Mouse (Mus musculus): Measurements from ENCODE around the gene Galnt15. TPM values are rescaled to one million over a fixed set of nuclear protein-coding genes. Genes with fewer than 3 reads are reported as not detected.

Galnt15 gene
- total and polyA plus RNA-seq, 3 experiments, result not detected

GRCm38 (mm10) chr14:32093500-32094117 is 64.8 kb downstream of the Galnt15 start:
- DNase-seq (ENCODE audit: extremely low read depth), result no peak
- H3K36me3 ChIP-seq (replicated peaks in 1 of 2; ENCODE audit: control insufficient read depth in 1 of 2, insufficient read depth in 1 of 2, low read length in 1 of 2), result peaks cover 64 to 95% of the 10 kb centered on the region in 2 experiments
- in situ Hi-C loops (cut with MboI; ENCODE audit: low pct_ligation_motif_present, low pct_unique_long_range_greater_than_20kb, low sequenced_read_pairs), result no loop called here

GRCm38 (mm10) chr14:32095646-32096045 is 66.9 kb downstream of the Galnt15 start:
- no peak for TF ChIP-seq CTCF (conservative IDR thresholded peaks at IDR 0.05 in 1 of 2, IDR thresholded peaks at IDR 0.05 in 1 of 2; ENCODE audit: low read depth in 2 of 2, low read length in 2 of 2)
- TF ChIP-seq RAD21 (IDR thresholded peaks at IDR 0.05; ENCODE audit: low read depth, low read length), result no peak
- no peak for TF ChIP-seq ZMIZ1 (IDR thresholded peaks at IDR 0.05; ENCODE audit: low read depth, low read length)
- Histone ChIP-seq H3K27ac (ENCODE audit: insufficient read depth, low read depth) (no peak overlapping the region), H3K4me3 (replicated peaks in 1 of 3; ENCODE audit: low read depth in 2 of 3, low read length in 2 of 3, poor library complexity in 1 of 3) (no peak overlapping the region), H3K9ac (ENCODE audit: insufficient read depth, low read depth) (no peak overlapping the region), H3K79me2 (replicated peaks; ENCODE audit: control insufficient read depth, extremely low read depth, insufficient read depth, poor library complexity, severe bottlenecking) (peaks cover 2% of the 10 kb centered on the region; the same call in 1 of the 2 replicates), H3K4me2 (ENCODE audit: insufficient read depth, low read depth, poor library complexity, severe bottlenecking) (no peak overlapping the region), H3K27me3 (replicated peaks) (no peaks in the 10 kb centered on the region), H3K4me1 (ENCODE audit: control insufficient read depth in 1 of 2, insufficient read depth in 2 of 2) (peaks cover 0 to 28% of the 10 kb centered on the region in 2 experiments; a peak in 1 of 4 replicates), H3K9me3 (replicated peaks; ENCODE audit: low read length) (peaks cover 19% of the 10 kb centered on the region), H3K36me3 (replicated peaks in 1 of 2; ENCODE audit: control insufficient read depth in 1 of 2, insufficient read depth in 1 of 2, low read length in 1 of 2) (peaks cover 82 to 100% of the 10 kb centered on the region in 2 experiments)
- no peak for DNase-seq (ENCODE audit: extremely low read depth)
- dilution Hi-C loops (cut with MboI; ENCODE audit: extremely low pct_ligation_motif_present, extremely low pct_unique_long_range_greater_than_20kb, low sequenced_read_pairs), result no loop called here
- in situ Hi-C loops (cut with MboI; ENCODE audit: low pct_ligation_motif_present, low pct_unique_long_range_greater_than_20kb, low sequenced_read_pairs), result no loop called here

More at GRCm38 (mm10) chr14:32093500-32094117, 64.8 kb downstream of the Galnt15 start:
- no peak overlapping the region for H3K4me3 ChIP-seq (replicated peaks in 1 of 3; ENCODE audit: low read depth in 2 of 3, low read length in 2 of 3, poor library complexity in 1 of 3)
- TF ChIP-seq ZMIZ1 (IDR thresholded peaks at IDR 0.05; ENCODE audit: low read depth, low read length) (no peak), ELF1 (IDR thresholded peaks at IDR 0.05; ENCODE audit: low read depth, low read length) (no peak), MAFK (IDR thresholded peaks at IDR 0.05; ENCODE audit: insufficient replicate concordance, low read length) (no peak), JUND (conservative IDR thresholded peaks at IDR 0.05; ENCODE audit: low read depth, low read length) (no peak), CHD2 (IDR thresholded peaks at IDR 0.05; ENCODE audit: low read length) (no peak), HCFC1 (IDR thresholded peaks at IDR 0.05; ENCODE audit: low read depth, low read length) (no peak), PAX5 (IDR thresholded peaks at IDR 0.05; ENCODE audit: low read length) (no peak), ZC3H11A (IDR thresholded peaks at IDR 0.05; ENCODE audit: low read depth, low read length) (no peak), MAX (IDR thresholded peaks at IDR 0.05; ENCODE audit: low read length) (no peak), KAT2A (IDR thresholded peaks at IDR 0.05; ENCODE audit: insufficient replicate concordance, low read length) (no peak), ZKSCAN1 (IDR thresholded peaks at IDR 0.05; ENCODE audit: borderline replicate concordance, low read depth, low read length) (no peak), POLR2A (IDR thresholded peaks at IDR 0.05; ENCODE audit: low read depth, low read length) (no peak), GABPA (IDR thresholded peaks at IDR 0.05; ENCODE audit: insufficient replicate concordance, low read depth, low read length) (no peak), RCOR1 (conservative IDR thresholded peaks at IDR 0.05; ENCODE audit: low read depth, low read length) (no peak), NELFE (IDR thresholded peaks at IDR 0.05; ENCODE audit: low read depth, low read length) (no peak)
- peaks cover under 1% of the 10 kb centered on the region for H3K9me3 ChIP-seq (replicated peaks; ENCODE audit: low read length)
- no peak overlapping the region for H3K4me2 ChIP-seq (ENCODE audit: insufficient read depth, low read depth, poor library complexity, severe bottlenecking)
- H3K27ac ChIP-seq (ENCODE audit: insufficient read depth, low read depth), result no peak overlapping the region
- peaks cover 0 to 46% of the 10 kb centered on the region in 2 experiments; a peak in 2 of 4 replicates for H3K4me1 ChIP-seq (ENCODE audit: control insufficient read depth in 1 of 2, insufficient read depth in 2 of 2)
- H3K79me2 ChIP-seq (replicated peaks; ENCODE audit: control insufficient read depth, extremely low read depth, insufficient read depth, poor library complexity, severe bottlenecking), result peaks cover 9% of the 10 kb centered on the region; the same call in 1 of the 2 replicates
- H3K27me3 ChIP-seq (replicated peaks), result no peaks in the 10 kb centered on the region
- dilution Hi-C loops (cut with MboI; ENCODE audit: extremely low pct_ligation_motif_present, extremely low pct_unique_long_range_greater_than_20kb, low sequenced_read_pairs), result no loop called here
- H3K9ac ChIP-seq (ENCODE audit: insufficient read depth, low read depth), result no peak overlapping the region
